Comparison of ENCODE assay signal across 9 mouse cellular contexts in genomic region chr8:94992996-94993724, GRCm38 (mm10). TPM values are rescaled to one million over a fixed set of nuclear protein-coding genes. Genes with fewer than 3 reads are reported as not detected.
DNase-seq lines count a peak whose midpoint lies in the region; ATAC-seq and TF ChIP-seq lines count a peak whose summit lies in the region.
"Had no signal": no experiment of that assay in that cellular context is flagged by ENCODE, and none has a peak within 500 bp of the region (broad histone marks: within the 10 kb centered on the region; RNA-seq: fewer than 3 reads in every experiment).

No protein-coding gene starts in this region.

- TF ChIP-seq CTCF in heart, postnatal 0 days (IDR thresholded peaks at IDR 0.05; ENCODE audit: low read depth) = no peak

- WGBS in heart, postnatal 0 days = 70% methylated on average over 9 of the region's 9 CpGs
- 59% methylated on average over 9 of the region's 9 CpGs for whole genome bisulfite sequencing in forebrain, embryonic 12.5 days
- WGBS in midbrain, embryonic 10.5 days = 69% methylated on average over 9 of the region's 9 CpGs

- no peaks in the 10 kb centered on the region for H3K27me3 ChIP-seq in heart, postnatal 0 days (ENCODE audit: control insufficient read depth, insufficient read depth, low read length)
- H3K27me3 ChIP-seq in forebrain, embryonic 12.5 days = no peaks in the 10 kb centered on the region
- H3K27me3 ChIP-seq in midbrain, embryonic 10.5 days (ENCODE audit: low read depth, poor library complexity, severe bottlenecking) = no peaks in the 10 kb centered on the region

- H3K4me2 ChIP-seq in heart, postnatal 0 days (ENCODE audit: low read depth, low read length) = no peak overlapping the region
- H3K4me2 ChIP-seq in forebrain, embryonic 12.5 days = peak overlapping the region; percentile 92

- no peak overlapping the region for H3K4me3 ChIP-seq in heart, postnatal 0 days (ENCODE audit: low read depth, low read length)
- H3K4me3 ChIP-seq in forebrain, embryonic 12.5 days (replicated peaks) = no peak overlapping the region
- H3K4me3 ChIP-seq in midbrain, embryonic 10.5 days = peak overlapping the region; percentile 79
- H3K4me3 ChIP-seq: myocyte had no signal

- no peak for DNase-seq in heart, postnatal 0 days (ENCODE audit: low spot score)
- no peak for DNase-seq in heart, adult 8-10 months (ENCODE audit: low spot score)
- DNase-seq in adipocyte (ENCODE audit: low spot score) = peak; percentile 63
- DNase-seq in midbrain, embryonic 10.5 days (ENCODE audit: low spot score) = no peak
- DNase-seq in layer of hippocampus, postnatal 36 days = no peak
- DNase-seq in spleen, postnatal 14 days (ENCODE audit: low spot score in 2 of 2) = no peak
- no peak for DNase-seq in adrenal gland, postnatal 14 days

- no peak for TF ChIP-seq EP300 in heart, postnatal 0 days (IDR thresholded peaks at IDR 0.05; ENCODE audit: low read depth)

- H3K36me3 ChIP-seq in heart, postnatal 0 days (replicated peaks; ENCODE audit: control insufficient read depth, insufficient read depth, low read length) = no peaks in the 10 kb centered on the region
- 0 out of 2 replicates have a peak, but pooled peaks cover 4% of the 10 kb centered on the region for H3K36me3 ChIP-seq in forebrain, embryonic 12.5 days (replicated peaks)
- H3K36me3 ChIP-seq in midbrain, embryonic 10.5 days = peaks cover 13% of the 10 kb centered on the region

- no peaks in the 10 kb centered on the region for H3K9me3 ChIP-seq in heart, postnatal 0 days (replicated peaks; ENCODE audit: control insufficient read depth, low read length)
- H3K9me3 ChIP-seq in forebrain, embryonic 12.5 days = no peaks in the 10 kb centered on the region
- no peaks in the 10 kb centered on the region for H3K9me3 ChIP-seq in midbrain, embryonic 10.5 days (replicated peaks)

- H3K27ac ChIP-seq in heart, postnatal 0 days (ENCODE audit: low read depth) = peak overlapping the region; percentile 77
- peak overlapping the region; percentile 98 for H3K27ac ChIP-seq in forebrain, embryonic 12.5 days
- peak overlapping the region; percentile 98 for H3K27ac ChIP-seq in midbrain, embryonic 10.5 days (replicated peaks)

- H3K9ac ChIP-seq in heart, postnatal 0 days (replicated peaks; ENCODE audit: low read depth, low read length) = no peak overlapping the region
- H3K9ac ChIP-seq in forebrain, embryonic 12.5 days = peak overlapping the region; percentile 96

- H3K4me1 ChIP-seq in heart, postnatal 0 days (ENCODE audit: control insufficient read depth, insufficient read depth) = peaks cover 46% of the 10 kb centered on the region
- peaks cover 53% of the 10 kb centered on the region for H3K4me1 ChIP-seq in forebrain, embryonic 12.5 days
- H3K4me1 ChIP-seq in midbrain, embryonic 10.5 days = peaks cover 78% of the 10 kb centered on the region

- ATAC-seq in heart, postnatal 0 days (ENCODE audit: insufficient read depth, low read depth) = no peak
- ATAC-seq in forebrain, embryonic 12.5 days (ENCODE audit: low FRiP score) = no peak

RNA-seq across cellular contexts. Expression of gene Adgrg1, which starts 18.6 kb away (rescaled TPM):
- 8.0 and 19.2 TPM in 2 replicates for total RNA-seq in heart, postnatal 0 days (2014; rRNA removed; ENCODE audit: low replicate concordance)
- polyA plus RNA-seq in heart, postnatal 0 days (2015; fragmentation: Nextera tagmentation; extraction: Ambion mirVana) = 5.6 and 6.6 TPM in 2 replicates
- 10 to 100 TPM; 41.3 to 63.6 (median 51.8) TPM for total RNA-seq in heart, adult 8-10 months (2022)
- polyA plus RNA-seq in forebrain, embryonic 12.5 days (2016; fragmentation: Nextera tagmentation; extraction: Ambion mirVana) = 180 and 222 TPM in 2 replicates
- polyA plus RNA-seq in midbrain, embryonic 10.5 days (2016; fragmentation: Nextera tagmentation; extraction: Ambion mirVana) = 116 and 163 TPM in 2 replicates
- 100 to 1,000 TPM in 1 of 2 experiments, 10 to 100 TPM in 1; 79.5 to 104 TPM for total RNA-seq in layer of hippocampus, postnatal 36 days (2021)
- total RNA-seq in adrenal gland, postnatal 14 days (2021) = 35.5 and 54.3 TPM in 2 replicates

RNA-seq across cellular contexts. Expression of gene Adgrg3, which starts 24.3 kb away (rescaled TPM):
- total RNA-seq in heart, postnatal 0 days (2014; rRNA removed; ENCODE audit: low replicate concordance) = 4.4 and 5.4 TPM in 2 replicates
- 2.7 and 2.8 TPM in 2 replicates for polyA plus RNA-seq in heart, postnatal 0 days (2015; fragmentation: Nextera tagmentation; extraction: Ambion mirVana)
- 1 to 10 TPM in 3 of 4 experiments, under 1 TPM in 1; 0.75 to 1.3 (median 1.2) TPM for total RNA-seq in heart, adult 8-10 months (2022)
- polyA plus RNA-seq in forebrain, embryonic 12.5 days (2016; fragmentation: Nextera tagmentation; extraction: Ambion mirVana) = 1.7 and 2.4 TPM in 2 replicates
- polyA plus RNA-seq in midbrain, embryonic 10.5 days (2016; fragmentation: Nextera tagmentation; extraction: Ambion mirVana) = 3.8 and 3.9 TPM in 2 replicates
- under 1 TPM; 0.17 to 0.66 TPM for total RNA-seq in layer of hippocampus, postnatal 36 days (2021)
- 4.0 and 4.2 TPM in 2 replicates for total RNA-seq in adrenal gland, postnatal 14 days (2021)
